Mouse (Mus musculus): Measurements from ENCODE around the gene Pdgfa.

Gene Pdgfa

DNA sequence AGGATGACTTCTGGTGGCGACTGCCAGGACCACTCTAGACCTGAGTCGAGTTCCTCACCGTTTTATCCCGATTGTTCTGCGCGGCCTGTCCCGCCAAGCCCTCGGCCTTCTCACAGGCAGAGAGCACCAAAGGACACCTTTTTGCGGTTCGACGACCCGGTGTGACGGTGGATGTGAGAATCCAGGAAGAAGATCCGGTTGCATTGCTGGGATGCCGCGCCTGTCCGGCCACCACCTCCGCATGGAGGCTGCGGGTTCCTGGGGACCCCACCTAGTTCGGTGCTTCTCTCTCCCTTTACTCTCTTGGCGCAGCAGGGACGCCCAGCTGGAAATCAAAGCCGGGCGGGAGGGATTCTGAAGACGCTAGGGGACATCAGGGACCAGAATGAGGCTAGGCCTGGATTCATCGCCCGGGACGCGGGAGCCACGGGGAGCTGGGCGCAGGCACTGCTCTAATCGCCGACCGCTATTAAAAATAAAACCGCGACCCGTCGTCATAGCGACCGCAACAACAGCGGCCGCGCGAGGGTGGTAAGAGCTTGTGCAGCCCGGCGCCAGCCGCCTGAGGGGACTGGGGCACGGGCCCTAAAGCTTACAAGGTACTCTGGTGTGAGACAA, at the start of gene Pdgfa:
Gene Pdgfa, minus strand, starts transcription at position 200 of the 618 bp plus-strand sequence.
- no peak for DNase-seq (ENCODE audit: low read depth)

DNA sequence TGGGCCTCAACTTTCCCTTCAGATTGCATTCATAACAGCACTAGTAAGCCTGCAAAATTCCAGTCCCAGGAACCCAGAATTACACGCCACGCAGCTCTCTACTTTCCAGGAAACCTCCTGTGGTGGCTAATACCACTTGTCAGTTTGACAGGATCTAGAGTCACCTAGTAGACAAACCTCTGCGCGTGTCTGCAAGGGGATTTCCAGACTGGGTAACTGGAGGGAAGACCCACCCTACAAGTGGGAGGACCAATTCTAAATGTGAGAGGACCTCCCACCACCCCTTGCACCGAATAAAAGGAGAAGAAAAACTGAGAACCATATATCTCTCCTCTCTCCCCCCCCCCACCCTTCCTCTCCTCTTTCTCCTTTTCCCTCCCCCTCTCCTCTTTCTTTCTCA, 49.5 kb upstream of the Pdgfa start:
- no peak for DNase-seq (ENCODE audit: low read depth)

DNA sequence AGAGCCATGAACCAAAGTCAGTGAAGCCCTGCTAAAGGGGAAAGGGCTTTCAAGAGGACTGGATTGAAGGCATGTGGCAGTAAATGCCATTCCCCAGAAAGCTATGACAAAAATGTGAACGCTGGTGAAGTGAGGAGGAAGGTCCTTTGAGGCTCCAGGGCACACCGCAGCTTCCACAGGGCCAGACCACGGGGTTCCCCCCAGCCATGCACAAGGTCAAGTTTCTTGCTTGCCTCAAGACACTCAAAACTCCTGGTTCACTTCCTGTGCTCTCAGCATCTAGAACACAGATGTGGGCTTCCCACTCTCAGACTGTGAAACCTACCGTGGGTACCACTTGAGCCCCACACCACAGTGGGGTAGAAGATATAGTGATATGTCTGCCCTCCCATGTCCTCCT, 46.4 kb upstream of the Pdgfa start:
- no peak for DNase-seq (ENCODE audit: low read depth)

DNA sequence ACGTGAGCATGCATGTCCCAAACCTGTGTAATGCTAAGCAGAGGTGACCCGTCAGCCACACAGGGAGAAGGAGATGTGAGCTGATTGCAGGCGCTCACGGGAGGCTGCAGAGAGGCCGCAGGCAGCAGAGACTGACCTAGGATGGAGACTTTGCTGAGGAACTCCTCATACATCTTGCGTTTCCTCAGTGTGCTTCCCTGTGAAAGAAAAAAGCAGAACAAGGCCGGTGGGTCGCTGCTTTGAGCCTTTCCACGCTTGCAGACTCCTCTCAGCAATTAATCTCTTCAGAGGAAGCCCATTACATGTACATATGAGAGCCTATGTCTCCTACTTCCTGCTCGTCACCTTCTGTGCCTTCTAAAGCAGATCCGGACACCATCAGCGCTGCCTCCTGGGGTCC, 45.1 kb upstream of the Pdgfa start:
- no peak for DNase-seq (ENCODE audit: low read depth)

DNA sequence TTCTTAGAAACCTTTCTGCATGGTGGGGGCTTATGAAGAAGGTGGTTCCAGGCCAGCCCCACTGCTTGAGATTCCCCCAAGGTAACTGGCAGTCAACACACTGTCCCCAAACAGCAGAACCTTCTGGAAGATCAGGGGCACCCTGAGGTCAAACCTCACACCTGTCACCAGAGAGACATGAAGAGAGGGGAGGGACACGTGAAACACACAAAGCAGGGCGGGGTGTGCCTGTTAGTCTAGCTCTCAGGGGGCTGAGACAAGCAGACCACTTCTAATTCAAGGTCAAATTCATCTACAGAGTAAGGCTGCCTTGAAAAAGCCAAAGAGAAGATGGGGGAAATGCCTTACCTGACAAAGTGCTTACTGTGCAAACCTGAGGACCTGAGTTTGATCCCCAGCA, 38.0 kb upstream of the Pdgfa start:
- DNase-seq (ENCODE audit: low read depth), result no peak

DNA sequence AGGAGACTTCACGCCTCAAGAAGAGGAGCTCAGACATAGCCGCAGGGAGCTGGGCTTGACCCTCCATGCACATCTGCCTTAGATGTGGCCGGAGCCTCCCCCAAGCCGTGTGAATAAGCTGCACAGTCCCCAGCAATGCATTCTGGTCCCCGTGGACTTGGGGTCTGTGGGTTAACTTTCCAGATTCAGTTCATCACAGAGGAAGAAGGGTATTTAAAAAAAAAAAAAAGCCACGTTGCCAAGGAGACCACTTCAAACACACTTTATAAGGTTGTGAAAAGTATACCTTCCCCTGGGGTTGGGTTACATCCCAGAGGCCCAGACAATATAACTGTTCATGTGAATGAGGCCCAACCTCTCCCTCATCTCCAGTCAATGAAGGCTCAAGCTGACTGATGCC, 37.6 kb upstream of the Pdgfa start:
- no peak for DNase-seq (ENCODE audit: low read depth)

DNA sequence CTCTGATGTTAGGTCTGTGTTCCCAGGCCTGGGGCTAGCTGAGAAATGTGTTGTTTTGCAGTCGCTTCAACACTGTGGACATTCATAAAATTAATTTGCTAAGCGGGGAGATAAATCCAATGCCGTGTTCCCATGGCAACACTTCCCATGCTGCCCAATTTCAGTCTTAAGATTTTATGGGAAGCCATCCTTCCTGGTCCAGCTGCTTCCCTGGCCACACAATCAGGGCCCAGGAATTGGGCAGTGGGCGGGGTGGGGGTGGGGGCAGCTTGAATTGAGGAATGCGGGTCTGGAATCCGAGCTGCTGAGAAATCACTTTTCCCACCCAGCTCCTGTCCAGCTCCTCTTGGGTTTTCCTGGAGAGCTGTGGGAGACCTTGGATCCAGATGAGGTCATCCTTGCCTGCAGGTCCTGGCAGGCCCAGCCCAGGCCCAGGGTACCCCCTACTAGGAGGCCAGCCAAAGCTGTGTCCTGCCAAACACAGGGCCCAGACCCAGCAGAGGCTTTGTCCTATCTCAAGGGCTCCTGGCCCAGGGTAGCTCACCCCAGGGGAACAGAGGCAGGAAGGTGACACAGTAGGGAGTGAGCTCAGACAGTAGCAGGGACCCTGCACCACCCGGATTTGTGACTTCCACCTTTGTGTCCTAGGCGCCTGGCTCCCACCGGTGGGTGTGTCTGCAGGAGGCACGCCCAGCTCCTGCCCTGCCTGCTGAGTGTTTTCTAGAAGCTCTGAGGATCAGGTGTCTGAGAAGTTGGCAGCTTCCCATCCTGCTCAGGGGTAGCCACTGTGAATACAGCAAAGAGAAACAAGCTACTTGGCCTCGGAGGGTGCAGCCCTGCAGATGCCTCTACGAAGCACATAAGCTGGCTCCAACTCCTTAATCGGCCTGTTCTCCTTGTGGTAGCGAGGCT, 36.5 kb upstream of the Pdgfa start:
- DNase-seq (ENCODE audit: low read depth), result no peak

DNA sequence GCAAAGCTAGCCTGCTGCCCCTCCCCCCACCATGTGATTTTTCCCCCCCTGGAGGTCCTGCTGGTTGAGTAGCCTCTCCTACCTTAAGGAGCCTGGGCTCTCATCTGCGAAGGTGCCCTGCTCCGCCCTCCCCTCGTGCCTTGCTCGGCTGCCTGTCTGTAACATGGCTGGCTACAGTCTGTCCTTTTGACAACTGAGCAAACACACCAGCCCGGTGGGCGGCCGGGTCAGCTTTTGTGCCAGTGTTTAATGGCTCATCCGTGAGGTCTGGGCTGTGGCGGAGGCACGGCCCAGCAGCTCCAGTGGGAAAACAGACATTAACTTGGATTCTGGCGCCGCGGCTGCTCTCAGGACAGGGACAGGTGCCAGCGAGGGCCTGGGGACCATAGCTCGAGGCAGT, 30.4 kb upstream of the Pdgfa start:
- DNase-seq (ENCODE audit: low read depth), result no peak

DNA sequence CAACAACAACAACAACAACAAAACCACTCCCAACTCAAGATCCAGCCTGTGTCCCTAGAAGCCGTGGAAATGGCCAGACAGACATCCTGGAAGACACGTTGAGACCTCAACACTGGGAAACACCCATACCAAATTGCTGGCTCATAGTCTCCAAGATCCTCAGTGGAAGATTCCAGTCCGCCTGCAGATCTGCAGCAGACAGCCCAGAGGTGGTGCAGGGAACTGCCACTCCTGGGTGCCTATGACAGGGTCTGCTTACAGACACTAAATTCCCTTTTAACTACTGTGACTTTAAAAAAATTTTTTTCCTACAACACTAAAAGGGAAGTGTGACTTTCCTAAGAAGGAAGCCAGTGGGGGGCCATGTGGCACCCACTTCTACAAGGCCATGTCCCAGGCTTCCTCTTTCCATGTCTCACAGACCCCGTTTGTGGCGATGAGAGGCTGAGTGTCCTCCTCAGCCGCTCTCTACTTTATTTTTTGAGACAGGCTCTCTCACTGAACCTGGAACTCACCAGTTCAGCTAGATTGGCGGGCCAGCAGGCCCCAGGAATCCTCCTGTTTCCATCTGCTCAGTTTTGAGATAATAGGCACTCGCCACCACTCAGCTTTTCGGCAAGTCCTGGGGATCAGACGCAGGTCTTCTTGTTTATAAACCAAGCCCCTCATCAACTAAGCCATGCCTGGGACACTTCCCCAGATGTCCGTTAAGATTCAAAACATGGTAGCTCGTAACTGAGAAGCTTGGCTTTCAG, 27.4 kb upstream of the Pdgfa start:
- DNase-seq (ENCODE audit: low read depth), result peak; percentile 55

DNA sequence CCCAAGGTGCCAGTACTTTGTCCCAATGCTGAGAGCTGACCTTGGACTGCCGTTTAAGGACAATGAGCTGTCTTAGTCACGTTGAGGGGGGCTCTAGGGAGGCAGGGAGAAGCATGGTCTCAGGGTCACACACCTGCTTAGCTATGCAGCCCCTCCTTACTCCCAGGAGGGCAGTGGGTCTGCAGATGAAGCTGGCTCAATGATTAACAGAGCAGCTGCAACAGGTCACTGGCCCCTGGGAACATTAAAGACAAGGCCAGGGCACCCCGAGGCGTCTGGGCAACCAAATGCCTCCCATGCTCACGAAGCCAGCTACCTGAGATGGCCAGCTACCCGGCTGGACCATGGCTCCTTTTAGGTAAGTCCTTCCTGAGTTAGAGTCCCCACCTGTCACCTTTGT, 23.4 kb upstream of the Pdgfa start:
- no peak for DNase-seq (ENCODE audit: low read depth)

DNA sequence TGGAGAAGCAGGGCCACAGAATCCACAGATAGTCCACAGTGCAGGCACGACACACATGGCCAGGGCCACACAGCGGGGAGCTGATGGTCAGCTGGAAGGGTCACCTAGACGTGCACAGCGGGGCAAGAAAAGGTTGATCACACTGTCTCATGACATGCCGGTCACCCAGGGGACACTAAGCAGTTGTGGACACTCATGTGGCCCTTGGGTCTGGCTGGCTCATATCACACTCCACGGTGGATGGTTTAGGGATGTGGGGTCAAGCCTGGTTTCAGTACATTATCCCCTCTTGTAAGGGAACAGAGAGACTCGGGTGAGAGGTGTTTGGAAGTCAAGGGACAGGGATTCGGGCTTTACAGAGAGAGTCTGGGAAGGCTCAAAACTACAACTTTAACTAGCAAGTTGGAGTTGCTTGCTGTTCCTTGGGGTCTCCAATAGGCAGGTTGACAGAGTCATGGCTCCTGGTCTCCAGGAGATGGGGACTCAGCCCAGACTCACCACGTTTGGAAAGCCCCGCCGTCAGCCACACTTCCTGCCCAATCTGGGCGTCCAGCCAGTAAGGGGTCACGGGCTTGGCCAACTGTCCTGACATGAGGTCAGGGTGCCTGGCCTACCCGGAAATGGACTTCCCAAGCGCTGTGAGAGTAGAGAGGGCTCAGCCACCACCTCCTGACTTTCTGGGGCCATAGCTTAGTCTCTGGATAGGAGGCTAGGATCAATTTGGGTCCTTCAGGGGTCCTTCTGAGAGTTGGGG, 20.4 kb upstream of the Pdgfa start:
- DNase-seq (ENCODE audit: low read depth), result peak; percentile 83

DNA sequence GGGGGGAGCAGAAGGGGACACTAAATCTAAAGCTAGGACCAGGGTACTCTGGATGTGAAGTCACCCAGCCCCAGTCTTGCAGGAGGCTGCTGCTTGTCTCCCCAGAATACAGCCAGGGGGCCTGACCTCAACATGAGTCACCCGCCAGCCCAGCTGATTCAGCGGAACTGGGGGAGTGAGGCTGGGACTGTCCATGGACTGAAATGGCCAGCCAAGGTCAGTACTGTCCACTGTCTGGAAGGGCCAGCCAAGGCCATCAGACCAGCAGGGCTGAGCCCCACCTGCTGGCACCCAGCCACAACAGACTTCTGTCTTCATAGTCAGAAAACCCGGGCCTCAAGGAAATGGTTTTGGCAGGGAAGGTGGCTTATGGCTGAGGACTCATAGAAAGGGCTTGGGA, 17.9 kb upstream of the Pdgfa start:
- peak; percentile 84 for DNase-seq (ENCODE audit: low read depth)

DNA sequence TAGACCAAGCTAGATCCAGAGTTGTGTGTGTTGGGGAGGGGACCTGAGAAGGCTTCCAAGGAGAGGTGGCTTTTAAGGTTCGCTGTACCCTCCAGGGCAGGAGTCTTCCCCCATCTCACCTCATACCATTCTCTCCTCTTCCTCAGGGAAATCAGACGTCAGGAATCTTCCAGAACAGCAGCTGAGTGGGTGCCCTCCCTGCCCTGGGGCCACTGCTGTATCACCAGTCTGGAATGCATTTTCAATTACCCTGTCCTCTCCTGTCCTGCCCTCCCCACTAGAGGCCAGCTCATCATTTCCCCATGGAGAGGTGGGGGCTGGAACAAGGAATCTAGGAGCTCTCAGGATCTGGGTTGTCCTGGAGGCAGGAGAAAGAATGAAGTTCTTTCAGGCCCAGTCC, 13.5 kb upstream of the Pdgfa start:
- no peak for DNase-seq (ENCODE audit: low read depth)

DNA sequence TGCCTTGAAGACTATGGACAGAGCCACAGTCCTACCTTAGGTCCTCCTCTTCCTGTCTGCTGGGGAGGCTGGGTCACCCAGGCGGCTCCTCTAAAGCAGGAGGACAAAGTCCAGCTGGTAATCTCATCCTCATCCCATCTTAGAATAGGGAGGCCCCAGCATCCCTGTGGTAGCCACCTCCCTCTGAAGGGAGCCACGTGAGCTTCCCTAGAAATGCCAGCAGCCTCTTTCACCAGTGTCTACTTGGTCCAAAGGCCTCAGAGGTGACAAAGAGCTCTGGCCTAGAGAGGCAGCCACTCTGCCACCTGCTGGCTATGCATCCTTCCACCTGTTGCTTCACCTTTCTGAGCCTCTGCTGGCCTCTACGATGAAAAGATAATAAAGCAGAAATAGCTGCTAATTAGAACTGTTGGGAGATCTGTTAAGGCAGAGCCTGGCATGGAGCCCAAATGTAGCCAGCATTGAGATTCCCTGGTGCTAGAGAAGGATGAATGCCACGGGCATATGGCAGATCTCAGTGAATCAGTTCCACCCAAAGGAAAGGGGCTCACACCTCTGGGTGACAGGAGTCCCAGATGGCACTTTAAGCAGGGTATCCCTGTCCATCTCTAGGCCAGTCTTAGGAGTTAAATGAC, 10.1 kb upstream of the Pdgfa start:
- DNase-seq (ENCODE audit: low read depth), result no peak

DNA sequence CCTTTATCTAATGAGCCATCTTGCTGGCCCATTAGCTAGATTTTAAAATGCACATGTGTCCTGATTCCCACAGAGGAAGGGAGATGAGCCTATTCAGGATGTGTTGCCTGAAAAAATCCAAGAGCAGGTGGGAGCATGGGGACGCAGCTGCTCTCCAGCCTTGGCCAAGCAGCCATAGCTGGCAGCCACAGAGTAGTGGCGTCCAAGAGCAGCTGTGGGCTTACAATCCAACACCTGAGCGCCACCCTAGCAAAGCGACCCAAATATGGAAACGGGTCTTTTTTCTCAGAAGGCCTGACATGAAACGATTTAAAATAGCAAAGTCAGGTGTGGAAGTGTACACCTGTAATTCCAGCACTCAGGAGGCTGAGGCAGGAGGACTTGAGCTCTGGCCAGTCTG, 7.4 kb upstream of the Pdgfa start:
- no peak for DNase-seq (ENCODE audit: low read depth)

DNA sequence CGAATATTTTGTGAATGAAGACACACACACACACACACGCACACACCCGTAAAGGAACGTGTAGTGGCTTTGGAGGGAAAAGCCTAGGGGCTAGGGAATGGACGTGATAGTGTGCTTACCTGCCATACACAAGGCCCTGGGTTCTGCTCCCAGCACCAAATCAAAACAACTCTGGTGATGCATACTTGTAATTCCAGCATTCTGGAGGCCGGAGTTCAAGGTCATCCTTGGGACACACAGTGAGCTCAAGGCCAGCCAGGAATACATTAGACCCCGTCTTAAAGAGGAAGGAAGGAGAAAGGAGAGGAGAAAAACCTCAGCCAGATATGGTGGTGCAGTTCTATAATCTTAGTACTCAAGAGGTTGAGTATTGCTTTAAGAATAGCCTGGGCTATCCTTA, 2.5 kb upstream of the Pdgfa start:
- no peak for DNase-seq (ENCODE audit: low read depth)

DNA sequence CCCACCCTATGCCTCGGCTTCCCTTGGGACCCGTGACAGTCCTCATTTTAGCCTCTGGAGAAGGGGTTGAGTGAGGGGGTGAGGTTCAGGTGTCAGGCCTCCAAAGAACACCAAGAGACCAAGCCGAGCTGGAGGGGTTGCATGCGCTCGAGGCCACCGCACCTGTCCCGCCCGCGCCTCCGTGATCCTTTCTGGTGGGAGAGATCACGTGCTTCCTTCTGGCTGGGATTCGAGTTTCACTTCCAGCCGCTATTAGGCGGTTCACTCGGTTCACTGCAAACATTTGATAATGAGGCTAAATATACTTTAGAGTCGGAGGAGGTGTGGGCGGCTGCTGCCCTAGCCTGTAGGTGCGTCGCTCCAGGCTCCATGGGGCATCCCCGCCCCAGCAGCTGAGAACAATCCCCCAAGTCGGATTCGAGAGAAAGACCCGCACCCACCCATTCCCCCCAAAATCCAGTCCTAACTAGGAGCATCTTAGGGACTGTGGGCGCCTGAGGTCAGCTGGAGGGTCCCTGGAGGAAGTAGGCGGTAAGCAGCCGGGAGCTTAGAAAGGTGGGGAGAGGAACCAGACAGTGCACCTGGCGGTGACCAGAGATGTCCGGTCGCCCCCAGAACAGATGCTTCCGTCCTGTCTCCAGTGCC, 888 bp upstream of the Pdgfa start:
- no peak for DNase-seq (ENCODE audit: low read depth)

DNA sequence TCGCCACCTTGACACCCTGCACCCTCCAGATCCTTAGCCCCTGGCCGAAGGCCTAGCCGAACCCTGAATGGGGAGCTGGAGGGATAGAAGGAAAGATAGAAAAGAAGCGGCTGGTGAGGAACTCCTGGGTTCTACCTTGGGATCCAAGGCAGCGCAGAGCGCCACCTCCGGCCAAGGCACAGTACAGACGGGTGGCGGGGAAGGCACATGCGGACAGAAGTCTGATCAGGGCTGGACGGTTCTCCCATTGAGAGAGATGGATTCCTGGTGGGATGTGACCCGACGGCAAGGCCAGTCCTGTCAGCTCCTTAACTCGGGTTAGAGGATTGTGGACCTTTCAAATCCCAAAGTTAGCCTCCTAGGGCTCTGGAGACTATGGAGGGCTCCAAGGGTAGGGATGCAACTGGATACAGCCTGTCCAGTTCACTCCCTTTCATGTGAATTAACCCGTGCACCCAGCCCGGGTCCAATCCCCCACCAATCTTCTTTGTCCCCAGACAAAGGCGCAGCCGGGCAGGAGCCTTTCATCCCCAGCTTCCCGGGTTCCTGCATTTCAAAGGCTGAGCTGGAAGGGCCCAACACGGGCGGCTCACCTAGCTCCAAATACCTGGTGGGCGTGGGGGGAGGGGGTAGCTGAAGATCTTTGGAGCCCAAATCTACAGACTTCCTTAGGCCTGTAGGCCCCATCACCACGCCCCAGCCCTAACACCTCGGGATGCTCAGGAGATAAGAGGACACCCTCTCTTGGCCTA, 672 bp downstream of the Pdgfa start:
- DNase-seq (ENCODE audit: low read depth), result no peak

DNA sequence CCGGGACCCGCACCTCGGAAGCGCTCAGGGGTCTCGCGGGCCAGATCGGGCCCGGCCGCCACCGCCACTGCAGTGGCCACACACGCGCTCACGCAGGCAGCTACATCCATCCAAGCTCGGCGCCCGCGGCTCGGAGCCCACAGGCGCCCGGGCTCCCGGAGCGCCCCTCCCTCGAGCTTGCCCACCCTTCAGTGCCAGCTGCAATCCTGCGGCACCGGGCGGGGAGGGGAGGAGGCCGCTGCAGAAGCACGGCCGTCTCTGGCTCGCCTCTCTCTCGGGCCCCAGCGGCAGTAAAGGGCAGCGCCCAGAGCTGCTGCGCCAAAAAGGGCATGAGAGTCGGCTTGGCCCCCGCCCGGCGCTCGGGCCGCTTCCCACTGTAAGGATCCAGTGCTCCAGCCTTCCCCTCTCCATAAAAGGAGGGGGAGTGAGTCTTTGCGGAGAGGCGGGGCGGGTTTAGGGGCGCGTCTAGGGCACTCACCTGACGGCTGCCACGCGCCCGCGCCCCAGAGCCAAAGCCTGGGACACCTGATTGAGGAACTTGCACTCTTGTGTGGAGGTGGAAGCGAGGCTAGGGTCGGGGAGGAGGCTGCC, 1.4 kb downstream of the Pdgfa start:
- DNase-seq (ENCODE audit: low read depth), result peak; percentile 35
